Comparison of ENCODE assay signal across 8 mouse cellular contexts in genomic region chr1:59484791-59485785, GRCm38 (mm10). TPM values are rescaled to one million over a fixed set of nuclear protein-coding genes. Genes with fewer than 3 reads are reported as not detected.
DNase-seq lines count a peak whose midpoint lies in the region; ATAC-seq lines count a peak whose summit lies in the region.

No protein-coding gene starts in this region.

- peak overlapping the region; percentile 61 for H3K4me3 ChIP-seq in heart, embryonic 12.5 days
- H3K4me3 ChIP-seq in forebrain, embryonic 13.5 days: peak overlapping the region; percentile 66
- H3K4me3 ChIP-seq in limb, embryonic 13.5 days: peak overlapping the region; percentile 93
- H3K4me3 ChIP-seq in neural tube, embryonic 11.5 days (ENCODE audit: low read depth, low read length): peak overlapping the region; percentile 80

- peaks cover 44% of the 10 kb centered on the region for H3K4me1 ChIP-seq in heart, embryonic 12.5 days (replicated peaks)
- peaks cover 77% of the 10 kb centered on the region for H3K4me1 ChIP-seq in forebrain, embryonic 13.5 days
- H3K4me1 ChIP-seq in limb, embryonic 13.5 days: peaks cover 64% of the 10 kb centered on the region
- peaks cover 21% of the 10 kb centered on the region for H3K4me1 ChIP-seq in neural tube, embryonic 11.5 days (ENCODE audit: control insufficient read depth, insufficient read depth, low read length)

- no peak for ATAC-seq in heart, embryonic 12.5 days (ENCODE audit: insufficient number of reproducible peaks, low FRiP score)
- no peak for ATAC-seq in forebrain, embryonic 13.5 days
- no peak for ATAC-seq in limb, embryonic 13.5 days (ENCODE audit: low FRiP score, low read depth)
- 0 out of 2 replicates have a peak, but pooled peaks have one; percentile 11 for ATAC-seq in neural tube, embryonic 11.5 days (ENCODE audit: insufficient read depth, low FRiP score, low TSS enrichment)

- peak overlapping the region; percentile 90 for H3K4me2 ChIP-seq in heart, embryonic 12.5 days
- peak overlapping the region; percentile 99 for H3K4me2 ChIP-seq in forebrain, embryonic 13.5 days
- peak overlapping the region; percentile 99 for H3K4me2 ChIP-seq in limb, embryonic 13.5 days (replicated peaks)
- peak overlapping the region; percentile 93 for H3K4me2 ChIP-seq in neural tube, embryonic 11.5 days (ENCODE audit: low read depth)

- H3K27me3 ChIP-seq in heart, embryonic 12.5 days (replicated peaks): peaks cover 16% of the 10 kb centered on the region
- peaks cover 25% of the 10 kb centered on the region for H3K27me3 ChIP-seq in forebrain, embryonic 13.5 days
- no peaks in the 10 kb centered on the region for H3K27me3 ChIP-seq in limb, embryonic 13.5 days
- H3K27me3 ChIP-seq in neural tube, embryonic 11.5 days (ENCODE audit: control insufficient read depth, insufficient read depth, low read length): no peaks in the 10 kb centered on the region

- 24% methylated on average over 16 of the region's 16 CpGs for WGBS in heart, embryonic 12.5 days
- WGBS in forebrain, embryonic 13.5 days: 5% methylated on average over 16 of the region's 16 CpGs
- 4% methylated on average over 16 of the region's 16 CpGs for WGBS in limb, embryonic 13.5 days
- WGBS in neural tube, embryonic 11.5 days: 1% methylated on average over 16 of the region's 16 CpGs

- no peaks in the 10 kb centered on the region for H3K9me3 ChIP-seq in heart, embryonic 12.5 days (replicated peaks)
- no peaks in the 10 kb centered on the region for H3K9me3 ChIP-seq in forebrain, embryonic 13.5 days (replicated peaks)
- no peaks in the 10 kb centered on the region for H3K9me3 ChIP-seq in limb, embryonic 13.5 days
- H3K9me3 ChIP-seq in neural tube, embryonic 11.5 days (ENCODE audit: control insufficient read depth, low read length): no peaks in the 10 kb centered on the region

- H3K27ac ChIP-seq in heart, embryonic 12.5 days (ENCODE audit: poor library complexity, severe bottlenecking): peak overlapping the region; percentile 6; the same call in 1 of the 2 replicates
- peak overlapping the region; percentile 64 for H3K27ac ChIP-seq in forebrain, embryonic 13.5 days
- peak overlapping the region; percentile 98; the same call in 1 of the 2 replicates for H3K27ac ChIP-seq in limb, embryonic 13.5 days
- peak overlapping the region; percentile 80 for H3K27ac ChIP-seq in neural tube, embryonic 11.5 days (ENCODE audit: low read depth, low read length)

- H3K9ac ChIP-seq in heart, embryonic 12.5 days: peak overlapping the region; percentile 57
- H3K9ac ChIP-seq in forebrain, embryonic 13.5 days: peak overlapping the region; percentile 80
- peak overlapping the region; percentile 98 for H3K9ac ChIP-seq in limb, embryonic 13.5 days
- H3K9ac ChIP-seq in neural tube, embryonic 11.5 days (ENCODE audit: low read length): peak overlapping the region; percentile 77

- no peaks in the 10 kb centered on the region for H3K36me3 ChIP-seq in heart, embryonic 12.5 days
- H3K36me3 ChIP-seq in forebrain, embryonic 13.5 days (ENCODE audit: poor library complexity, severe bottlenecking): no peaks in the 10 kb centered on the region
- peaks cover 20% of the 10 kb centered on the region for H3K36me3 ChIP-seq in limb, embryonic 13.5 days
- no peaks in the 10 kb centered on the region for H3K36me3 ChIP-seq in neural tube, embryonic 11.5 days (ENCODE audit: control insufficient read depth, insufficient read depth, low read length)

- DNase-seq in heart, postnatal 25 days (ENCODE audit: low spot score): no peak
- peak; percentile 82 for DNase-seq in brain, adult 2 months (ENCODE audit: low read depth, low spot score)
- peak; percentile 71 for DNase-seq in neural tube, embryonic 11.5 days (ENCODE audit: low spot score)
- DNase-seq in frontal cortex, postnatal 25 days (ENCODE audit: low spot score in 2 of 2): no peak
- no peak for DNase-seq in thymus, postnatal 0 days (ENCODE audit: low spot score)

- intact Hi-C loops in heart, postnatal 25 days (cut with DNase I): loop anchor here (5.0 to 10.0 kb wide), 3 partner anchors 100 to 248 kb away; partner anchors contain the start of gene Als2

RNA-seq across cellular contexts. Expression of gene Fzd7, which starts 2.9 kb away (rescaled TPM):
- polyA plus RNA-seq in heart, embryonic 12.5 days (2016; fragmentation: Nextera tagmentation; extraction: Ambion mirVana): 5.5 and 6.2 TPM in 2 replicates
- 1 to 10 TPM; 5.6 to 6.9 TPM for total RNA-seq in heart, postnatal 25 days (2021)
- polyA plus RNA-seq in forebrain, embryonic 13.5 days (2015; fragmentation: Nextera tagmentation; extraction: Ambion mirVana): 2.8 and 3.4 TPM in 2 replicates
- polyA plus RNA-seq in limb, embryonic 13.5 days (2015; fragmentation: Nextera tagmentation; extraction: Ambion mirVana): 12.8 and 13.4 TPM in 2 replicates
- 16.9 and 17.6 TPM in 2 replicates for polyA plus RNA-seq in neural tube, embryonic 11.5 days (2014; fragmentation: Nextera tagmentation; extraction: Ambion mirVana)
- 2.3 TPM in 2 replicates for polyA plus RNA-seq in thymus, postnatal 0 days (2015; fragmentation: Nextera tagmentation; extraction: Ambion mirVana)

RNA-seq across cellular contexts. Expression of gene Gm973, which starts 31.0 kb away (rescaled TPM):
- 0.15 TPM in 1 of 2 replicates, not detected in the other for polyA plus RNA-seq in heart, embryonic 12.5 days (2016; fragmentation: Nextera tagmentation; extraction: Ambion mirVana)
- under 1 TPM in 1 of 2 experiments, not detected in 1; 0.61 TPM for total RNA-seq in heart, postnatal 25 days (2021)
- polyA plus RNA-seq in forebrain, embryonic 13.5 days (2015; fragmentation: Nextera tagmentation; extraction: Ambion mirVana): 3.0 and 5.1 TPM in 2 replicates
- 0.45 and 1.4 TPM in 2 replicates for polyA plus RNA-seq in limb, embryonic 13.5 days (2015; fragmentation: Nextera tagmentation; extraction: Ambion mirVana)
- polyA plus RNA-seq in neural tube, embryonic 11.5 days (2014; fragmentation: Nextera tagmentation; extraction: Ambion mirVana): 4.0 and 4.4 TPM in 2 replicates
- polyA plus RNA-seq in thymus, postnatal 0 days (2015; fragmentation: Nextera tagmentation; extraction: Ambion mirVana): 1.3 and 1.4 TPM in 2 replicates

Comparison
In these comparisons a context has a peak if more than half of its experiments do, and no peak if none do; other contexts are left out.
1. H3K27ac ChIP-seq: peak in every context shown above with its lines; median percentile 98 in limb, embryonic 13.5 days; 80 in neural tube, embryonic 11.5 days; 64 in forebrain, embryonic 13.5 days; 6 in heart, embryonic 12.5 days.
2. DNase-seq: peak in brain, adult 2 months (single experiment) and neural tube, embryonic 11.5 days (single experiment); none in heart, postnatal 25 days (single experiment), frontal cortex, postnatal 25 days (0 of 2) and thymus, postnatal 0 days (single experiment).
3. Peak in every context shown above with its lines, with median percentiles within 50 percentile points of each other: H3K4me2 ChIP-seq, H3K4me3 ChIP-seq and H3K9ac ChIP-seq.